Mouse (Mus musculus) neural tube, embryonic 14.5 days (tissue): ENCODE measurements around the gene Rfx3. TPM values are rescaled to one million over a fixed set of nuclear protein-coding genes. Genes with fewer than 3 reads are reported as not detected.

Source experiments
- ATAC-seq: fragments of 200-750 bp; cut with Nextera tagmentation; 2 replicates; pipeline ENCODE4 v1.8.0; 2017; ENCODE audit warnings: low read depth, mild to moderate bottlenecking, moderate TSS enrichment, moderate library complexity
- H3K27ac ChIP-seq: fragments of 300-500 bp; sonication (generic); 2 replicates; pipeline ENCODE4 v1.5.1; 2014; ENCODE audit warnings: low read depth, mild to moderate bottlenecking, control low read depth, low read length, moderate library complexity, mixed read lengths
- H3K27me3 ChIP-seq: fragments of 300-500 bp; sonication (generic); 2 replicates; pipeline ENCODE4 v1.6.1; 2014; ENCODE audit warnings: low read length; ENCODE audit not compliant: control insufficient read depth, insufficient read depth
- H3K36me3 ChIP-seq: fragments of 300-500 bp; sonication (generic); 2 replicates; pipeline ENCODE4 v1.6.1; 2014; ENCODE audit warnings: low read length, mixed read lengths; ENCODE audit not compliant: control insufficient read depth, insufficient read depth
- H3K4me1 ChIP-seq: fragments of 300-500 bp; sonication (generic); 2 replicates; pipeline ENCODE4 v1.6.1; 2014; ENCODE audit warnings: low read length; ENCODE audit not compliant: control insufficient read depth, insufficient read depth
- H3K4me2 ChIP-seq: fragments of 300-500 bp; sonication (generic); 2 replicates; pipeline ENCODE4 v1.6.1; 2014; ENCODE audit warnings: mild to moderate bottlenecking, low read depth, low read length, control low read depth
- H3K4me3 ChIP-seq: fragments of 300-500 bp; sonication (generic); 2 replicates; pipeline ENCODE4 v1.5.1; 2014; ENCODE audit warnings: low read depth, low read length, control low read depth, mixed read lengths
- H3K9ac ChIP-seq: fragments of 300-500 bp; sonication (generic); replicated peaks from 2 replicates; pipeline ENCODE4 v1.6.1; 2014; ENCODE audit warnings: low read depth, mild to moderate bottlenecking, control low read depth, low read length, mixed read lengths
- H3K9me3 ChIP-seq: fragments of 300-500 bp; sonication (generic); 2 replicates; pipeline ENCODE4 v1.6.1; 2016; ENCODE audit warnings: low read length; ENCODE audit not compliant: control insufficient read depth
- WGBS: fragments of 180-500 bp; shearing (Covaris S2); extraction: QIAGEN DNeasy Blood & Tissue Kit; methylation state at CpG from one replicate; pipeline ENCODE4 v1.1.7; 2014; 5-methylcytosine and 5-hydroxymethylcytosine counted together
- polyA plus RNA-seq: library from polyadenylated mRNA; unstranded; fragments of >200 nt; fragmentation: Nextera tagmentation; extraction: Ambion mirVana; gene quantifications from 2 replicates; pipeline ENCODE4 v1.2.1, GENCODE M21; 2014

The Rfx3 gene
- polyA plus RNA-seq, 1 experiment from 2014 or later = 37.0 TPM

DNA sequence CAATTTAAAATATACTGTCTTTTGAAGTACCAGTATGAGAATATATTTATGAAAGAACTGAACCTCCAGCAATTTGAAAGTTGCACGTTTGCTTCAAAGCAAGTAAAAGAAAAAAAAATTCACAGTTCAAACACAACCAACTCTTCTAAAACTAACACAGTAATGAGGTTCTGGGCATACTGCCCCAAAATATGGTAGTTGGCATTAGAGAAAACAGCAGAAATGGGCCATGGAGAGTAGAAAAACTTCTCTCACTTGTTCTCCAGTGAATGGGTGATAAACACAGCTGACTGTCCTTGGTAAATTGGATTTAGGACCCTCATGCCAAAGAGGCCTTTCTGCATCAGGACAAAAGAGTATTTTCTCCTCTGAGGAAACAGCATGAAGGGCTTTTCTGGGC lies 182.7 kb downstream of the Rfx3 start:
- Histone ChIP-seq H3K9me3 (no peaks in the 10 kb centered on the region), H3K4me1 (no peaks in the 10 kb centered on the region), H3K4me2 (no peak overlapping the region), H3K9ac (no peak overlapping the region), H3K27ac (no peak overlapping the region), H3K27me3 (no peaks in the 10 kb centered on the region), H3K36me3 (no peaks in the 10 kb centered on the region), H3K4me3 (no peak overlapping the region)
- no peak for ATAC-seq
- 76% methylated on average over 1 of the region's 1 CpGs for WGBS

GRCm38 (mm10) chr19:27817661-27818060 lies 193.3 kb downstream of the Rfx3 start:
- H3K27ac ChIP-seq = no peak overlapping the region
- no peaks in the 10 kb centered on the region for H3K4me1 ChIP-seq
- no peak for ATAC-seq
- H3K36me3 ChIP-seq = no peaks in the 10 kb centered on the region
- no peaks in the 10 kb centered on the region for H3K27me3 ChIP-seq
- no peak overlapping the region for H3K4me3 ChIP-seq
- no peaks in the 10 kb centered on the region for H3K9me3 ChIP-seq
- no peak overlapping the region for H3K9ac ChIP-seq
- no peak overlapping the region for H3K4me2 ChIP-seq

DNA sequence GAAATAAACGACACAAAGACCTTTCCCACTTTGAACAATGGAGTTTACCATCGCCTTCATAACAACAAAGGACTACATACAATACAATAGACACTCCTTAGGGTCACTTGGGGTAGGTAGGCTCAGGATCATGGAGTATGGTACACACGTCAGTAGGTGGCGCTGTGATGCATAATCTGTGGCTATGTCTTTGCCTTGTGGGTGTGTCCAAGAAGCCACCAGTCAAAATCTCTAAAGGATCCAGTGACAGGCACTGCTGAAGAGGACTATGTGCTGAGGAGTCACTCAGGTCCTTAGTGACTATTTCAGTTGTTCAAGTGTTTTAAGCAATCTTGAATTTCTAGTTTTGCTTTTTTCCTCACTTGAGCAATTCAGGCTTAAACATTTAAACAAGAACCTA lies 230.9 kb downstream of the Rfx3 start:
- H3K27me3 ChIP-seq = no peaks in the 10 kb centered on the region
- H3K9me3 ChIP-seq = no peaks in the 10 kb centered on the region
- no peak for ATAC-seq
- 61% methylated on average over 4 of the region's 4 CpGs for WGBS
- H3K27ac ChIP-seq = no peak overlapping the region
- 0 out of 2 replicates have a peak, but pooled peaks cover 3% of the 10 kb centered on the region for H3K4me1 ChIP-seq
- no peak overlapping the region for H3K4me2 ChIP-seq
- peaks cover 3% of the 10 kb centered on the region; the same call in 1 of the 2 replicates for H3K36me3 ChIP-seq
- H3K9ac ChIP-seq = no peak overlapping the region
- no peak overlapping the region for H3K4me3 ChIP-seq

- H3K4me3 ChIP-seq = no peak overlapping the region
- no peak overlapping the region for H3K9ac ChIP-seq
- H3K27ac ChIP-seq = no peak overlapping the region
- no peaks in the 10 kb centered on the region for H3K4me1 ChIP-seq
- no peak overlapping the region for H3K4me2 ChIP-seq
- WGBS = 75% methylated on average over 8 of the region's 8 CpGs
- no peak for ATAC-seq
- no peaks in the 10 kb centered on the region for H3K9me3 ChIP-seq
- peaks cover 11% of the 10 kb centered on the region; the same call in 1 of the 2 replicates for H3K36me3 ChIP-seq
- H3K27me3 ChIP-seq = no peaks in the 10 kb centered on the region
Observed at GRCm38 (mm10) chr19:27770716-27771265, 240.2 kb downstream of the Rfx3 start.

DNA sequence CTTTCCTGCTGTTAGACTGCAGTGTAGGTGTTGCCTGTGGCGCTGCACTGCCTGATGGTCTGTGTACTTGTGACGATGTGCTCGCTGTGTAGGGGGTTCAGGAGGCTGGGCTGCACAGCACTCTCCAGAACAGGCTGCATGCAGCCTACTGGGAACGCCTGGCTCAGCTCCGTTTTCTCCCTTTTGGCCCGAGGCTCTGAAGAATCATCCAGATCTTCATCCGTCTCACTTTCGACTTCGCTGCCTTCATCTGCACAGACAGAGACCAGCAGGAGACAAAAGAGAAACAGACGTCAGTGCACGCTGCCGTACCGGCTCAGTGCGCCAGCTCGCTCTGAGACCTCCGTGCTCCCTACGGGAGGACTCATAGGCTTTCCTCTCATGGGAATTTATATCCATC lies 242.5 kb downstream of the Rfx3 start:
- ATAC-seq = peak; percentile 49; the same call in 1 of the 2 replicates
- Histone ChIP-seq H3K36me3 (peaks cover 8% of the 10 kb centered on the region; the same call in 1 of the 2 replicates), H3K4me3 (no peak overlapping the region), H3K4me2 (no peak overlapping the region), H3K9me3 (no peaks in the 10 kb centered on the region), H3K27ac (0 out of 2 replicates have a peak overlapping the region, but pooled peaks have one; percentile 44), H3K4me1 (no peaks in the 10 kb centered on the region), H3K27me3 (no peaks in the 10 kb centered on the region), H3K9ac (no peak overlapping the region)
- WGBS = 68% methylated on average over 17 of the region's 17 CpGs

- WGBS = 92% methylated on average over 9 of the region's 9 CpGs
- no peak overlapping the region for H3K9ac ChIP-seq
- H3K27me3 ChIP-seq = no peaks in the 10 kb centered on the region
- H3K4me3 ChIP-seq = no peak overlapping the region
- no peaks in the 10 kb centered on the region for H3K4me1 ChIP-seq
- no peak for ATAC-seq
- H3K4me2 ChIP-seq = no peak overlapping the region
- H3K9me3 ChIP-seq = no peaks in the 10 kb centered on the region
- H3K36me3 ChIP-seq = no peaks in the 10 kb centered on the region
- no peak overlapping the region for H3K27ac ChIP-seq
Observed at GRCm38 (mm10) chr19:27760309-27760708, 250.7 kb downstream of the Rfx3 start.

- Histone ChIP-seq H3K4me3 (no peak overlapping the region), H3K4me1 (no peaks in the 10 kb centered on the region), H3K4me2 (no peak overlapping the region), H3K27me3 (no peaks in the 10 kb centered on the region), H3K27ac (no peak overlapping the region), H3K9ac (no peak overlapping the region), H3K9me3 (no peaks in the 10 kb centered on the region), H3K36me3 (no peaks in the 10 kb centered on the region)
- no peak for ATAC-seq
- WGBS = 81% methylated on average over 8 of the region's 8 CpGs
Observed at GRCm38 (mm10) chr19:27759347-27759746, 251.6 kb downstream of the Rfx3 start.

DNA sequence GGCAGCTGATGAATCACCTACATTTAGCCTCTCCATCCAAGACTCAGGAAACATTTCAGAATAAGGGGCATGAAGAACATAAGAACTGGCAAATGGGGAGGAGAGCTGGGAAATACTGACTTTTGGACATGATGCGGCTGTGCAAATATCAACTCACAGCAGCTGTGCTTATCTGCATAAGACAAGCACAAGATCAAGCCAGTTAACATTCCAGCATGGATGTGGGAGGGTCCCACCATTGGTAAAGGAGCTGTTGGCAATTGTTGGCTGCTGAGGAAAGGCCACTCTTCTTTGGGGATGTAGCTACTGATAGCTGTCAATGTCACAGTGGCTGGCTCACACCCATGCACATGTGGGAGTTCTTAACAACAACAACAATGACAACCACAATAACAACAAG lies 263.7 kb downstream of the Rfx3 start:
- H3K4me1 ChIP-seq = no peaks in the 10 kb centered on the region
- no peak overlapping the region for H3K9ac ChIP-seq
- no peak overlapping the region for H3K4me2 ChIP-seq
- no peak overlapping the region for H3K4me3 ChIP-seq
- no peak overlapping the region for H3K27ac ChIP-seq
- ATAC-seq = no peak
- no peaks in the 10 kb centered on the region for H3K27me3 ChIP-seq
- 100% methylated on average over 1 of the region's 1 CpGs for WGBS
- H3K9me3 ChIP-seq = no peaks in the 10 kb centered on the region
- H3K36me3 ChIP-seq = no peaks in the 10 kb centered on the region

- WGBS = 77% methylated on average over 8 of the region's 8 CpGs
- H3K4me2 ChIP-seq = no peak overlapping the region
- no peaks in the 10 kb centered on the region for H3K27me3 ChIP-seq
- no peaks in the 10 kb centered on the region for H3K4me1 ChIP-seq
- no peak overlapping the region for H3K9ac ChIP-seq
- H3K4me3 ChIP-seq = no peak overlapping the region
- no peaks in the 10 kb centered on the region for H3K36me3 ChIP-seq
- ATAC-seq = no peak
- H3K27ac ChIP-seq = no peak overlapping the region
- H3K9me3 ChIP-seq = no peaks in the 10 kb centered on the region
Observed at GRCm38 (mm10) chr19:27738908-27739307, 272.1 kb downstream of the Rfx3 start.
